ENCODE assay signal across 31 mouse cellular contexts in the genomic region with DNA sequence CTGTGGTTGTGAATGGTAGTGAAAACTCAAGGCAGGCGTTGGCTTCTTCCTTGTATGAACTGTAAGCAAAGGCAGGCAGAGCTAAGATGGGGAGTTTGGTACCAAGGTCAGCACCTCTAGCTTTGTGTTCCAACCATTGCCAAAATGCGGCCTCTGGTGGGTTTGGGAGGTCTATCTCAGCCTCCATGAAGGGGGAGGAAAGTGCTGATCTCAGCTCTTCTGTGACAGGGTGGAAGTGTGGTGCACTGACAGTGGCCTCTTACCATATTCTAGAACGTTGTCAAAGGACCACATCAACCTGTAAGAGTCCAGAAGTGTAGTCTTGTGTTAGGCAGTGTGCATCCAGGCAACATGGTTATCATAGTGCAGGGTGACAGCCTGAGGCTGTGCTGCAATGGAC.
"Had no signal": no experiment of that assay in that cellular context is flagged by ENCODE, and none has a peak within 500 bp of the region (broad histone marks: within the 10 kb centered on the region; RNA-seq: fewer than 3 reads in every experiment).

No protein-coding gene starts in this region.

- H3K4me1 ChIP-seq: hindbrain, embryonic 10.5 days; hindbrain, embryonic 12.5 days; hindbrain, embryonic 13.5 days; hindbrain, embryonic 15.5 days; intestine, embryonic 15.5 days had no signal

- H3K4me2 ChIP-seq: heart, embryonic 11.5 days; heart, embryonic 13.5 days; heart, embryonic 15.5 days; hindbrain, embryonic 12.5 days; hindbrain, embryonic 13.5 days; hindbrain, embryonic 14.5 days; hindbrain, embryonic 15.5 days; intestine, embryonic 15.5 days; kidney, embryonic 15.5 days had no signal

- H3K36me3 ChIP-seq: heart, embryonic 10.5 days; heart, embryonic 13.5 days; heart, embryonic 15.5 days; hindbrain, embryonic 10.5 days; hindbrain, embryonic 12.5 days; hindbrain, embryonic 13.5 days; hindbrain, embryonic 15.5 days; intestine, embryonic 15.5 days; kidney, embryonic 15.5 days had no signal

- DNase-seq: heart, postnatal 10 days; heart, postnatal 14 days; heart, postnatal 36 days; heart, postnatal 4 days; kidney, adult 11 months; kidney, adult 18-20 months; kidney, adult 2 months; kidney, adult 8-10 months; kidney, adult 9 months; kidney, postnatal 10 days; kidney, postnatal 14 days; kidney, postnatal 25 days; kidney, postnatal 36 days had no signal

- H3K27ac ChIP-seq: heart, embryonic 10.5 days; heart, embryonic 13.5 days; heart, embryonic 15.5 days; hindbrain, embryonic 10.5 days; hindbrain, embryonic 12.5 days; hindbrain, embryonic 13.5 days; hindbrain, embryonic 14.5 days; hindbrain, embryonic 15.5 days; hindbrain, postnatal 0 days; intestine, embryonic 15.5 days; kidney, embryonic 15.5 days; kidney, postnatal 0 days; layer of hippocampus, adult 2 months; left cerebral cortex, adult 2 months had no signal

- H3K9me3 ChIP-seq: heart, embryonic 10.5 days; heart, embryonic 13.5 days; heart, embryonic 15.5 days; hindbrain, embryonic 10.5 days; hindbrain, embryonic 12.5 days; hindbrain, embryonic 13.5 days; hindbrain, embryonic 15.5 days; intestine, embryonic 15.5 days; kidney, embryonic 15.5 days had no signal

- H3K27me3 ChIP-seq: heart, embryonic 13.5 days; heart, embryonic 15.5 days; intestine, embryonic 15.5 days; kidney, embryonic 15.5 days had no signal

- H3K9ac ChIP-seq: heart, embryonic 13.5 days; heart, embryonic 15.5 days; hindbrain, embryonic 12.5 days; hindbrain, embryonic 13.5 days; hindbrain, embryonic 14.5 days; hindbrain, embryonic 15.5 days; intestine, embryonic 15.5 days; kidney, embryonic 15.5 days had no signal

- ATAC-seq: hindbrain, embryonic 16.5 days; hindbrain, postnatal 0 days; inflammation-experienced regulatory T-cells, adult 6 months; intestine, embryonic 15.5 days; intestine, postnatal 0 days had no signal

- H3K4me3 ChIP-seq: heart, embryonic 10.5 days; heart, embryonic 13.5 days; heart, embryonic 15.5 days; hindbrain, embryonic 10.5 days; hindbrain, embryonic 12.5 days; hindbrain, embryonic 13.5 days; hindbrain, embryonic 15.5 days; intestine, embryonic 15.5 days; kidney, embryonic 15.5 days; layer of hippocampus, adult 2 months; left cerebral cortex, adult 2 months had no signal
